Mouse (Mus musculus): Measurements from ENCODE around the gene Sox5.

DNA sequence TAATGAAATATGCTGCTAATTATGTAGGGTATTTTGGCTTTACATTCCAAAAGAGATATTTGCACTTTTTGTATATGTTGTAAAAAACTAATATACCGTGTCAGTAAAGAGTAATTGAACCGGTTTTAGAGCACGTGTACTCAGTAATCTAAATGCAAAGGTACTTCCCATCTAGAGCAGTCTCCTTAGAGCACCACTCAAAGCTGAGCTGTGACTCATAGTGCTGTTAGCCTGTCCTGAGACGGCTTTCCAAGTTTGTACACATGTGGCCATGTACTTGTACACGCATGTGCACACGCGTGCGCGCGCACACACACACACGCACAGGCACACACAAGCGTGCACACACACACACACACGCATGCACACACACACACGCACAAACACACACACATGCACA is 25.3 kb downstream of the Sox5 start:
- TF ChIP-seq CTCF (IDR thresholded peaks at IDR 0.05; ENCODE audit: low read depth) (no peak), EP300 (IDR thresholded peaks at IDR 0.05; ENCODE audit: low read depth) (no peak)

Data from liver, embryonic 14.5 days (tissue).